Mouse (Mus musculus): ENCODE results near the gene Synpo2l. TPM values are rescaled to one million over a fixed set of nuclear protein-coding genes. Genes with fewer than 3 reads are reported as not detected.

Synpo2l gene
- total RNA-seq, 1 experiment = 1.1 TPM

- H3K9me3 ChIP-seq (ENCODE audit: control insufficient read depth, insufficient read depth, low read depth, low read length) = no peaks in the 10 kb centered on the region
- no peak for DNase-seq (ENCODE audit: low read depth, low spot score)
- TF ChIP-seq MAFK (IDR thresholded peaks at IDR 0.05; ENCODE audit: insufficient read depth, low read depth, low read length) = no peak
- no peak for TF ChIP-seq HCFC1 (IDR thresholded peaks at IDR 0.05; ENCODE audit: borderline replicate concordance, insufficient read depth, low read length)
- TF ChIP-seq ZC3H11A (IDR thresholded peaks at IDR 0.05; ENCODE audit: borderline replicate concordance, low read depth, low read length) = no peak
- TF ChIP-seq CHD2 (IDR thresholded peaks at IDR 0.05; ENCODE audit: low read depth, low read length) = no peak
- no peak for TF ChIP-seq ZNF384 (IDR thresholded peaks at IDR 0.05; ENCODE audit: low read depth, low read length)
- H3K4me3 ChIP-seq (ENCODE audit: insufficient read depth in 1 of 2, low read depth in 1 of 2, low read length in 2 of 2, poor library complexity in 1 of 2, severe bottlenecking in 1 of 2) = no peak overlapping the region
- H3K9ac ChIP-seq (ENCODE audit: insufficient read depth, low read depth, low read length, poor library complexity, severe bottlenecking) = no peak overlapping the region
- H3K4me1 ChIP-seq (ENCODE audit: control insufficient read depth in 2 of 2, insufficient read depth in 2 of 2, low read length in 2 of 2, poor library complexity in 1 of 2) = 0 out of 4 replicates have a peak, but pooled peaks cover 0 to 1% of the 10 kb centered on the region in 2 experiments
- in situ Hi-C loops (cut with MboI; ENCODE audit: low sequenced_read_pairs in 2 of 2, unreplicated experiment in 2 of 2) = no loop called here
- no peaks in the 10 kb centered on the region; the same call in 1 of the 2 replicates for H3K36me3 ChIP-seq (ENCODE audit: control insufficient read depth, insufficient read depth, low read length, poor library complexity, severe bottlenecking)
- no peak overlapping the region for H3K27ac ChIP-seq (ENCODE audit: insufficient read depth, low read depth, low read length, poor library complexity, severe bottlenecking)
These were observed 17.2 kb downstream of the Synpo2l start for GRCm38 (mm10) chr14:20651000-20651399.

GRCm38 (mm10) chr14:20646381-20646780 lies 21.8 kb downstream of the Synpo2l start:
- no peak overlapping the region for H3K27ac ChIP-seq (ENCODE audit: insufficient read depth, low read depth, low read length, poor library complexity, severe bottlenecking)
- H3K4me3 ChIP-seq (ENCODE audit: insufficient read depth in 1 of 2, low read depth in 1 of 2, low read length in 2 of 2, poor library complexity in 1 of 2, severe bottlenecking in 1 of 2) = no peak overlapping the region
- H3K9ac ChIP-seq (ENCODE audit: insufficient read depth, low read depth, low read length, poor library complexity, severe bottlenecking) = no peak overlapping the region
- no peak for TF ChIP-seq HCFC1 (IDR thresholded peaks at IDR 0.05; ENCODE audit: borderline replicate concordance, insufficient read depth, low read length)
- no peak for TF ChIP-seq ZC3H11A (IDR thresholded peaks at IDR 0.05; ENCODE audit: borderline replicate concordance, low read depth, low read length)
- no peak for TF ChIP-seq ZNF384 (IDR thresholded peaks at IDR 0.05; ENCODE audit: low read depth, low read length)
- no peak for TF ChIP-seq CHD2 (IDR thresholded peaks at IDR 0.05; ENCODE audit: low read depth, low read length)
- no peak for TF ChIP-seq MAFK (IDR thresholded peaks at IDR 0.05; ENCODE audit: insufficient read depth, low read depth, low read length)
- H3K9me3 ChIP-seq (ENCODE audit: control insufficient read depth, insufficient read depth, low read depth, low read length) = no peaks in the 10 kb centered on the region
- 0 out of 4 replicates have a peak, but pooled peaks cover 0 to 2% of the 10 kb centered on the region in 2 experiments for H3K4me1 ChIP-seq (ENCODE audit: control insufficient read depth in 2 of 2, insufficient read depth in 2 of 2, low read length in 2 of 2, poor library complexity in 1 of 2)
- DNase-seq (ENCODE audit: low read depth, low spot score) = no peak
- in situ Hi-C loops (cut with MboI; ENCODE audit: low sequenced_read_pairs in 2 of 2, unreplicated experiment in 2 of 2) = no loop called here
- H3K36me3 ChIP-seq (ENCODE audit: control insufficient read depth, insufficient read depth, low read length, poor library complexity, severe bottlenecking) = no peaks in the 10 kb centered on the region; the same call in 1 of the 2 replicates

GRCm38 (mm10) chr14:20645547-20645946 lies 22.6 kb downstream of the Synpo2l start:
- H3K4me3 ChIP-seq (ENCODE audit: insufficient read depth in 1 of 2, low read depth in 1 of 2, low read length in 2 of 2, poor library complexity in 1 of 2, severe bottlenecking in 1 of 2) = no peak overlapping the region
- DNase-seq (ENCODE audit: low read depth, low spot score) = no peak

GRCm38 (mm10) chr14:20641438-20641875 lies 26.7 kb downstream of the Synpo2l start:
- Histone ChIP-seq H3K4me3 (ENCODE audit: insufficient read depth in 1 of 2, low read depth in 1 of 2, low read length in 2 of 2, poor library complexity in 1 of 2, severe bottlenecking in 1 of 2) (peak overlapping the region; percentile 75 to 98), H3K27ac (ENCODE audit: insufficient read depth, low read depth, low read length, poor library complexity, severe bottlenecking) (peak overlapping the region; percentile 68), H3K9ac (ENCODE audit: insufficient read depth, low read depth, low read length, poor library complexity, severe bottlenecking) (peak overlapping the region; percentile 96), H3K4me1 (ENCODE audit: control insufficient read depth in 2 of 2, insufficient read depth in 2 of 2, low read length in 2 of 2, poor library complexity in 1 of 2) (peaks cover 0 to 2% of the 10 kb centered on the region in 2 experiments; a peak in 1 of 4 replicates), H3K36me3 (ENCODE audit: control insufficient read depth, insufficient read depth, low read length, poor library complexity, severe bottlenecking) (no peaks in the 10 kb centered on the region), H3K9me3 (ENCODE audit: control insufficient read depth, insufficient read depth, low read depth, low read length) (no peaks in the 10 kb centered on the region)
- in situ Hi-C loops (cut with MboI; ENCODE audit: low sequenced_read_pairs in 2 of 2, unreplicated experiment in 2 of 2) = loop anchor here in 1 of 2 experiments (5.0 kb wide), 1 partner anchor 36 kb away; no protein-coding TSS in a partner anchor
- TF ChIP-seq MAFK (IDR thresholded peaks at IDR 0.05; ENCODE audit: insufficient read depth, low read depth, low read length) (no peak), ZNF384 (IDR thresholded peaks at IDR 0.05; ENCODE audit: low read depth, low read length) (no peak), CHD2 (IDR thresholded peaks at IDR 0.05; ENCODE audit: low read depth, low read length) (no peak), HCFC1 (IDR thresholded peaks at IDR 0.05; ENCODE audit: borderline replicate concordance, insufficient read depth, low read length) (no peak), ZC3H11A (IDR thresholded peaks at IDR 0.05; ENCODE audit: borderline replicate concordance, low read depth, low read length) (no peak)
- no peak for DNase-seq (ENCODE audit: low read depth, low spot score)

More at GRCm38 (mm10) chr14:20645547-20645946, 22.6 kb downstream of the Synpo2l start:
- H3K4me1 ChIP-seq (ENCODE audit: control insufficient read depth in 2 of 2, insufficient read depth in 2 of 2, low read length in 2 of 2, poor library complexity in 1 of 2) = 0 out of 4 replicates have a peak, but pooled peaks cover 0 to 2% of the 10 kb centered on the region in 2 experiments
- no peaks in the 10 kb centered on the region; the same call in 1 of the 2 replicates for H3K36me3 ChIP-seq (ENCODE audit: control insufficient read depth, insufficient read depth, low read length, poor library complexity, severe bottlenecking)
- H3K27ac ChIP-seq (ENCODE audit: insufficient read depth, low read depth, low read length, poor library complexity, severe bottlenecking) = no peak overlapping the region
- in situ Hi-C loops (cut with MboI; ENCODE audit: low sequenced_read_pairs in 2 of 2, unreplicated experiment in 2 of 2) = no loop called here
- TF ChIP-seq HCFC1 (IDR thresholded peaks at IDR 0.05; ENCODE audit: borderline replicate concordance, insufficient read depth, low read length) = no peak
- TF ChIP-seq MAFK (IDR thresholded peaks at IDR 0.05; ENCODE audit: insufficient read depth, low read depth, low read length) = peak; percentile 32; the same call in 1 of the 2 replicates
- no peaks in the 10 kb centered on the region for H3K9me3 ChIP-seq (ENCODE audit: control insufficient read depth, insufficient read depth, low read depth, low read length)
- no peak overlapping the region for H3K9ac ChIP-seq (ENCODE audit: insufficient read depth, low read depth, low read length, poor library complexity, severe bottlenecking)
